Mouse (Mus musculus): ENCODE results near the gene Ccdc71.

DNA sequence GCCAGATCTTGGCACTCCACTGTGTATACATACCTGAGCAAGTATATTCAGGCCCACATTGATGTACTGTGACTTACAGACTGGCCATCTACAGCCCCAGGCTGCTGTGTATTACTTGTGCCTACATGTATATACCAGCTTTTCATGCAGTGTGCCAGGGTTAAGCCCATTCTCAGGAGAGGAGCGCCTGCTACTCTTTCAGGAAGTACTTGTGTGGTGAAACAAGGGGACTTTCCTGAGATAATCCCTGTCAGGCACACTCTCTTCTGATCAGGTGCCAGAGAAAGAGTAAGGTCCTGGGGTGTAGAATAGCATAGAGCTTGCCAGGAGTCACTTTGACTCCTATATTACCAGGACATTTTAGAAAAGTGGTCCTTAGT lies 398 bp upstream of the Ccdc71 start:
- no peak for TF ChIP-seq CTCF (IDR thresholded peaks at IDR 0.05; ENCODE audit: extremely low read depth, insufficient read length, insufficient replicate concordance, low read depth, low read length)
- no peak for TF ChIP-seq POLR2A (IDR thresholded peaks at IDR 0.05; ENCODE audit: low read depth, low read length)

All from small intestine, adult 2 months (tissue).